Mouse (Mus musculus) midbrain, embryonic 13.5 days (tissue): Measurements from ENCODE around the gene Hist1h3e. TPM values are rescaled to one million over a fixed set of nuclear protein-coding genes. Genes with fewer than 3 reads are reported as not detected.
"Not testable (repeated sequence)": the region's sequence is repeated elsewhere in the genome, so short reads cannot be mapped to it uniquely, and the experiment has no call there.

Experiments
- ATAC-seq: fragments of 200-750 bp; cut with Nextera tagmentation; 2 replicates; pipeline ENCODE4 v1.8.0; 2017; ENCODE audit warnings: mild to moderate bottlenecking, moderate TSS enrichment, moderate library complexity
- H3K27ac ChIP-seq: fragments of 300-500 bp; sonication (generic); 2 replicates; pipeline ENCODE4 v1.5.1; 2015; ENCODE audit warnings: inconsistent platforms, mild to moderate bottlenecking, moderate library complexity
- H3K27me3 ChIP-seq: fragments of 300-500 bp; sonication (generic); 2 replicates; pipeline ENCODE4 v1.6.1; 2015; ENCODE audit warnings: mild to moderate bottlenecking, inconsistent platforms
- H3K36me3 ChIP-seq: fragments of 300-500 bp; sonication (generic); 2 replicates; pipeline ENCODE4 v1.6.1; 2015; ENCODE audit warnings: mild to moderate bottlenecking, inconsistent platforms
- H3K4me1 ChIP-seq: fragments of 300-500 bp; sonication (generic); replicated peaks from 2 replicates; pipeline ENCODE4 v1.6.1; 2015; ENCODE audit warnings: inconsistent platforms
- H3K4me2 ChIP-seq: fragments of 300-500 bp; sonication (generic); replicated peaks from 2 replicates; pipeline ENCODE4 v1.6.1; 2015; ENCODE audit warnings: moderate library complexity, mild to moderate bottlenecking, inconsistent platforms
- H3K4me3 ChIP-seq: fragments of 300-500 bp; sonication (generic); replicated peaks from 2 replicates; pipeline ENCODE4 v1.5.1; 2015; ENCODE audit warnings: mild to moderate bottlenecking, inconsistent platforms
- H3K9ac ChIP-seq: fragments of 300-500 bp; sonication (generic); replicated peaks from 2 replicates; pipeline ENCODE4 v1.6.1; 2015; ENCODE audit warnings: mild to moderate bottlenecking, inconsistent platforms
- H3K9me3 ChIP-seq: fragments of 300-500 bp; sonication (generic); 2 replicates; pipeline ENCODE4 v1.6.1; 2016; ENCODE audit warnings: mild to moderate bottlenecking, inconsistent platforms
- WGBS: fragments of 180-500 bp; shearing (Covaris S2); methylation state at CpG from one replicate; pipeline ENCODE4 v1.1.7; 2015; 5-methylcytosine and 5-hydroxymethylcytosine counted together
- polyA plus RNA-seq: library from polyadenylated mRNA; unstranded; fragments of >200 nt; fragmentation: Nextera tagmentation; extraction: Ambion mirVana; gene quantifications from 2 replicates; pipeline ENCODE4 v1.2.1, GENCODE M21; 2015

The Hist1h3e gene
- polyA plus RNA-seq, 1 experiment from 2014 or later: 3.1 TPM

DNA sequence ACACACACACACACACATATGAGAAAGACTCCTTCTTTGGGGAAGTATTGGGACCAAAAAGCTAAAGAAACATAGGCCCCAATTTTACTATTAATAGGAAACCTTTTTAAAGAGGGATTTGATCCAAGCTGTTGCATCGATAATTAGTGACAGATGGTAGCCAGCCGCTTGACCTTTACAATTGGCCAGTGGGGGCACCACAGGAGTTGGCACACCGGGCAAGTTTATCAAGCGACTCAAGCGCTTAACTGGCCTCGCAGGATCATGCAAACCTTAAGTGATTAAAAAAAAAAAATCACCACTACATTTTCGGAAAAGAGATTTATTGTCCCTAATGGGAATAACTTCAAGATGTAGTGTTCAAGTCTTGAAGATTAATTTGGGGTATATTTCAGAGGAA, 30.4 kb upstream of the Hist1h3e start:
- H3K4me1 ChIP-seq: no peaks in the 10 kb centered on the region
- no peak overlapping the region for H3K9ac ChIP-seq
- H3K4me2 ChIP-seq: no peak overlapping the region
- no peak overlapping the region for H3K4me3 ChIP-seq
- H3K9me3 ChIP-seq: no peaks in the 10 kb centered on the region; the same call in 1 of the 2 replicates
- no peaks in the 10 kb centered on the region for H3K36me3 ChIP-seq
- H3K27ac ChIP-seq: no peak overlapping the region
- ATAC-seq: no peak
- WGBS: 89% methylated on average over 7 of the region's 7 CpGs
- no peaks in the 10 kb centered on the region for H3K27me3 ChIP-seq

DNA sequence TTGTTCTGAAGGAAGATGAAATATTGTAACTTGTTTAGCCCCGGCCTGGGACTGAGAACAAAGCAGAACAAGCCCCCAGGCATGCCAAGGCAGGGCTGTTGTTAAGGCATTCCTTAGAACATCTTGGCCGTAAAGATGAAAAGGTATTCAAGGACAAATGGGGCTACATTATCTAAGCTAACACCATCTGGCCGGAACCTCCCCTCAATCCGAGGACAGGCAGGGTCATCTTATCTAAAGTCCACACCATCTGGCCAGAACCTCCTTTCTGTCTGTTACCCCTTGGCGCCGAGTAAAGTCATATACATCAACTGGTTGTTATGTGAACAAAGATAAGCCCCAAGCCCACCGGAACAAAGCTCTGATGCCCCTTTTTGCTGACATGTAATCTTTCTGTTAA, 29.7 kb upstream of the Hist1h3e start:
- H3K4me2 ChIP-seq, H3K9me3 ChIP-seq, ATAC-seq, H3K9ac ChIP-seq, H3K4me1 ChIP-seq, H3K27me3 ChIP-seq, H3K27ac ChIP-seq, H3K36me3 ChIP-seq, H3K4me3 ChIP-seq: not testable (repeated sequence)
- WGBS: 91% methylated on average over 7 of the region's 7 CpGs

DNA sequence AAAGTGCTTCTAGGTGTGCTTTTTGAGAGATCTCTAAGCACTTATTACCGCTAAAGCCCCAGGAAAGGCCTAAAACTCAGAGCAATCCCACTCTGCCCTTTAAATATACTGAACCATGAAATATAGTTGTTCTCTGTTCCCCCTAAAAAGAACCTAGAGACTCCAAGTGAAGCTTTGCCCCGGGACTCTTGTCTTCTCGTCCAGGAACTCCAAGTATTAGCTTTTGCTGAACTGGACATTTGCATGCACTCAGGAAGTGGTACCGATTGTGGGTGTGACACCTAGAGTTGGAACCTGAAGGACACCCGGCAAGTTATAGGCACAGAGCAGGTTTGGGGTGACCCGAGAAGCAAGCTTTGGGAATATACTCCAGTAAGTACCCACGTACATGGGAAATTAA, 29.0 kb upstream of the Hist1h3e start:
- Histone ChIP-seq H3K27me3 (no peaks in the 10 kb centered on the region), H3K9ac (no peak overlapping the region), H3K4me2 (no peak overlapping the region), H3K4me3 (no peak overlapping the region), H3K27ac (no peak overlapping the region), H3K9me3 (no peaks in the 10 kb centered on the region; the same call in 1 of the 2 replicates), H3K36me3 (no peaks in the 10 kb centered on the region), H3K4me1 (peaks cover 10% of the 10 kb centered on the region)
- no peak for ATAC-seq
- 92% methylated on average over 7 of the region's 7 CpGs for WGBS

DNA sequence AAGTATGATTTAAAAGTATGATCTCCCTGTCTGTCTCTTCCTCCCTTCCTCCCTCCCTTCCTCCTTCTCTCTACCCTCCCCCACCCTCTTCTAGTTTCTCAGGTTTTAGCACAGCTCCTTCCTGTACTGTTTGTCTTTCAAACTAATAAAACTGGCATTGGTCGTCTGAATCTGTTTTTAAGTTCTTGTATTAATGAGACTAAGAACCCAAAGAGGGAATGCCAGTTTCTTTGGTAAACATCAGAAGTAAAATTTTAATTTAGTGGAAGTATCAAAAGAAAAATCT, 24.7 kb upstream of the Hist1h3e start:
- Histone ChIP-seq H3K9ac (peak overlapping the region; percentile 52), H3K4me2 (peak overlapping the region; percentile 85), H3K27me3 (no peaks in the 10 kb centered on the region)

DNA sequence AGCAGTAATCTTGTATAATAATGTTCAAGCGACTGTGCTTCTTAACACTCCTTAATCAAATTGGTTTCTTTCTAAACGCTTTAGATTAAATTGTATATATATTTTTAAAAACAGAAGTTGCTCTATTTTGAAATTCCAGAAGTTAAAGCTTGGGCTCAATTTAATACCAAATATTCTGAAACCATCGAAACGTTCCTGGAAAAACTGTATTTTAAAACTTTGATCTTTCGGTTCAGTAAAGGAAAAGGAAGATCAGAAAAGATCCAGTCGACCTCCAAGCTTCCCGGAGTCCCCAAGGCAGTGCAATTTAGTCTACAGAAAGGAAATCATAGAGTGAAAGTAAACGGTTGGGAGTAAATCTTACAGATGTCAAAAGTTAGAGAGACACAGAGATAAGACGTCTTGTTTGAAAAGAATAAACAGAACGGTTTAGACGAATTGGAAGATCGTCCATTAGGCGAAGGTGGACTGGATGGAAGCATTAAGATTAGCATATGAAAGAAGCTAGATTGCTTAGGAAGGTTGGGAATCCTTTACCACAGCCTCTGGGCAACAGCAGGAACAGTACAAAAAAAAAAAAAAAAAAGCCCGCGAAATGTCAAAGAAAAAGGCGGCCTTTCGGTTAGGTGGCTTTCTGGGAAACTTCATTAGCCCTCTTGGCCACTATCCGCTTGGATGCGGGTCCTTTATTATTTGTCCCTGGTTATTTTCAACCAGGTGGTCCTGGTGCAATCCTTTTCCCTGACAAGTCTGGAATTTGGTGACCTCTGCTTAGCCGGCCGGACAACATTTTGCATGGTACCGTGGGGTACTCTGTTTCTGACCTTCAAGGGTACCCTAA, 24.1 kb upstream of the Hist1h3e start:
- Histone ChIP-seq H3K9ac (peak overlapping the region; percentile 52), H3K9me3 (no peaks in the 10 kb centered on the region), H3K27me3 (no peaks in the 10 kb centered on the region), H3K27ac (peak overlapping the region; percentile 95), H3K36me3 (no peaks in the 10 kb centered on the region), H3K4me3 (peak overlapping the region; percentile 50), H3K4me2 (peak overlapping the region; percentile 85), H3K4me1 (peaks cover 43% of the 10 kb centered on the region)
- no peak for ATAC-seq
- 2% methylated on average over 22 of the region's 22 CpGs for WGBS

More for the DNA sequence above, 24.7 kb upstream of the Hist1h3e start:
- peaks cover 38% of the 10 kb centered on the region for H3K4me1 ChIP-seq
- H3K4me3 ChIP-seq: peak overlapping the region; percentile 50
- H3K27ac ChIP-seq: peak overlapping the region; percentile 80
- no peaks in the 10 kb centered on the region; the same call in 1 of the 2 replicates for H3K9me3 ChIP-seq
- ATAC-seq: no peak
- no peaks in the 10 kb centered on the region for H3K36me3 ChIP-seq
- WGBS: 7% methylated on average over 1 of the region's 1 CpGs

DNA sequence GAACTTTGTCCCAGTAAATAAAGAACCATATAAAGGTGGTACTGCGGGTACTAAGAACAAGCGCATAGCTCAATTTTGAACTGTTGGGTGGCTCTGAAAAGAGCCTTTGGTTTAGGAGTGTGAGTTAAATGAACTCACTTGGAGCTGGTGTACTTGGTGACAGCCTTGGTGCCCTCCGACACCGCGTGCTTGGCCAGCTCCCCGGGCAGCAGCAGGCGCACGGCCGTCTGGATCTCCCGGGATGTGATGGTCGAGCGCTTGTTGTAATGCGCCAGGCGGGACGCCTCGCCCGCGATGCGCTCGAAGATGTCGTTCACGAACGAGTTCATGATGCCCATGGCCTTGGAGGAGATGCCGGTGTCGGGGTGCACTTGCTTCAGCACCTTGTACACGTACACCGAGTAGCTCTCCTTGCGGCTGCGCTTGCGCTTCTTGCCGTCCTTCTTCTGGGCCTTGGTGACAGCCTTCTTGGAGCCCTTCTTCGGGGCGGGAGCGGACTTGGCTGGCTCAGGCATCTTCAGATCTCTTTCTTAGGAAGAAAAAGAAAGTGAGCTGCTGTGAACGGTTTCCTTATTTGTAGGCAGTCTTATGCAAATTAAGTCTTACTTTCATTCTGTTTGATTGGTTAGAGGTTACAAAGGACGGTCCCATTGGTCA, 23.4 kb upstream of the Hist1h3e start:
- peak overlapping the region; percentile 50 for H3K4me3 ChIP-seq
- peaks cover 48% of the 10 kb centered on the region for H3K4me1 ChIP-seq
- not testable (repeated sequence) for H3K27me3 ChIP-seq, H3K9me3 ChIP-seq, H3K36me3 ChIP-seq
- under 1% methylated on average over 30 of the region's 36 CpGs for WGBS
- peak overlapping the region; percentile 95 for H3K27ac ChIP-seq
- peak overlapping the region; percentile 75 for H3K9ac ChIP-seq
- peak overlapping the region; percentile 85 for H3K4me2 ChIP-seq
- ATAC-seq: peak; percentile 89

DNA sequence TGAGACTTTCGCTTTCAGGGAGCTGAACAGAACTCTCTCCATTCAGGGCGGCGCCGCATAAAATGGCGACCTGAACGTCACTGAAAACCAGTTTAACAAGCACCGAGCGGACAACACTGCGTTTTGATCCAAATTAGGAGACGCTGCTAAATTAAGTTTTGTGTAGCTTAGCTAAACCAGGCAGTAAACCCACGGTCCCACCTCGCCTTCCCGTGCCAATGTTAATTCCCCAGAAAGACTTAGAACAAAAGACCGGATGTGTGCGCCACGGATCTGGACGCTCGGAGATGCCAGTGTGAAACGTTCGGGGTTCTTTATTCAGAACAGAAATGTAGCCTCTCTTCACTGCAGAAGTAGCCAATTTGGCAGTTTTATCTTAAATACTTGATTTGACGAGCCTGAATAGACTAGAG, 22.9 kb upstream of the Hist1h3e start:
- WGBS: under 1% methylated on average over 21 of the region's 21 CpGs
- Histone ChIP-seq H3K27me3 (no peaks in the 10 kb centered on the region), H3K27ac (peak overlapping the region; percentile 95), H3K4me3 (peak overlapping the region; percentile 50), H3K9ac (peak overlapping the region; percentile 75), H3K36me3 (no peaks in the 10 kb centered on the region), H3K9me3 (no peaks in the 10 kb centered on the region), H3K4me2 (peak overlapping the region; percentile 85), H3K4me1 (peaks cover 48% of the 10 kb centered on the region)
- no peak for ATAC-seq

DNA sequence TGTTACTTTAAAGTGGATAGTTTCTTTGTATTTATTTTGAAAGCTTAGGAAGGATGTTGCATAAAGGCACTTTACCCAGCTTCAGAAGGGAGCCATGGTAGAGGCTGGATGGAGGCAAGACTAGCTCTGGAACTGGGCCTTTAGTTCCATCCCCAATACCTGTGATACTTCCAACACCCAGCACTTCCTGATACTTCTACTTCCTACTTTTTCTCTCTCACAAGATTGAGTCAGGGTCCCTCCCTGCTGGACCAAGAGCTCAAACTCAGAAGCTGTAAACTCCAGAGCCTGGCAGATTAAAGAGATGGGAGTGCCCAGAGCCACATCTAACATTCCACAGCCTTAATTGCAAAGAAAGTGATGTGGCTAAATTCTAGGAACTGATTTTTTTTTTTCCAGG, 22.2 kb upstream of the Hist1h3e start:
- Histone ChIP-seq H3K27me3 (no peaks in the 10 kb centered on the region), H3K4me3 (peak overlapping the region; percentile 50), H3K9me3 (no peaks in the 10 kb centered on the region), H3K27ac (peak overlapping the region; percentile 95), H3K36me3 (no peaks in the 10 kb centered on the region), H3K4me2 (peak overlapping the region; percentile 85), H3K9ac (peak overlapping the region; percentile 75), H3K4me1 (peaks cover 48% of the 10 kb centered on the region)
- no peak for ATAC-seq

DNA sequence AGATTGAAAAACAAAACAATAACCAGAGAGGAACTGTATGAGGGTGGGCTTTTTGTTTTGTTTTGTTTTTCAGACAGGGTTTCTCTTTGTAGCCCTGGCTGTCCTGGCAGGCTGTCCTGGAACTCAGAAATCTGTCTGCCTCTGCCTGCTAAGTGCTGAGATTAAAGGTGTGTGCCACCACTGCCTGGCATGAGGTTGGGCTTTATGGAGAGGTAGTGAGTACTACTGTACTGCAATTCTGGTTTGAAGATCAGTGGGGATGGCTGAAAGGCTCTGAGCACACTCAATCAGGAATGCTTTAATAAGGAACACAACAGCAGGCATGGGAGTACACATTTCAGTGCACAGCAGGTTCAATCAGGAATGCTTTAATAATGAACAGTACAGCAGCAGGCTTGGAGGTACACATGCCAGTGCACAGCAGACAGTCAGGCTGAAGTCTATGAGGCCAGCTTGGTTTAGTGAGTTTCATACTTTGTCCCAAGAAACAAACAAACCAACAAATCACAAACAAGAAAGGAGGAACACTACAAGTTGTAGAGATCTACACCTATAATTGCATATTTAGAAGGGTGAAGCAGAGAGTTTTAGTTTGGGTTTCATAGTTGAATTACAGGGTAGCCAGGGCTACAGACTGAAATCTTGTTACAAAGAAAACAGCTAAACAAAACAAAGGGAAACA, 21.4 kb upstream of the Hist1h3e start:
- Histone ChIP-seq H3K9ac (no peak overlapping the region), H3K27me3 (no peaks in the 10 kb centered on the region), H3K27ac (peak overlapping the region; percentile 49), H3K4me2 (no peak overlapping the region), H3K36me3 (no peaks in the 10 kb centered on the region), H3K9me3 (no peaks in the 10 kb centered on the region), H3K4me1 (peaks cover 48% of the 10 kb centered on the region), H3K4me3 (no peak overlapping the region)
- no peak for ATAC-seq

DNA sequence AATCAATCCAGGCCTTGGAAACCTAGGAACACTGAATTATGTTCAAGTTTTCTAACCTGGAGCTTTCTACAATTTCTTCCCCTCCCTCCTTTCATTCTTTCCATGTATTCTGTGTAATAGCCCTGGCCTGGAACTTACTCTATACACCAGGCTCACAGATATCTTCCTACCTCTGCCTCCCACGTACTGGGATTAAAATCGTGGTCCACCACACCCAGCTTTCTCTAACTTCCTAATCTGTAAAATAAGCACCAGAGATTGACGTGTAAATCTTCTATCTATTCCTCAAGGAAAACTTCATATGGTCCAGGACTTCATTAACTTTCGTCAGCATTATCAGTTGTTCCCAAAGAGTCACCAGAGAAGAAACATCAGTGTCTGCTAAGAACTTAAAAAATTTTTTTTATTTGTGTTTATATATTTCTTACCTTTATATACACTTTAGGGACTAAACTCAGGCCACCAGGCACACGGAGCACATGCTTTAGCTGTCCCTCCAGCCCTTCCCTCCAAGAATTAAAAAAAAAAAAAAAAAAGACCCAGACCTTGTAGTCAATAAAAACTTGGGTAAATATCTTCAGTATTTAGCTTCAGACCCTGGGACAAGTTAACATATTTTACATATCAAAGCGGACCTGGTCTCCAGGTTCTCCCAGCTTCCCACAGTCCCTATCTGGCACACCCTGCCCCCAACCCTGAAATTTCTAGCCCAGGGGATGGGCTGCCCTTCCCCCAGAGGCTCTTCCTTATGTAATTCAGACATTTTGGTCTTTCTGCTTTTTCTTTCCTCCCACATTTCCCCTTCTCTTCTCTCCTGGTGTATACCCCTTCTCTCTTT, 20.3 kb upstream of the Hist1h3e start:
- Histone ChIP-seq H3K4me2 (peak overlapping the region; percentile 84), H3K9me3 (no peaks in the 10 kb centered on the region), H3K27ac (peak overlapping the region; percentile 81), H3K27me3 (no peaks in the 10 kb centered on the region), H3K36me3 (no peaks in the 10 kb centered on the region), H3K9ac (peak overlapping the region; percentile 72), H3K4me1 (peaks cover 48% of the 10 kb centered on the region), H3K4me3 (peak overlapping the region; percentile 53)
- 4% methylated on average over 6 of the region's 6 CpGs for WGBS
- no peak for ATAC-seq

DNA sequence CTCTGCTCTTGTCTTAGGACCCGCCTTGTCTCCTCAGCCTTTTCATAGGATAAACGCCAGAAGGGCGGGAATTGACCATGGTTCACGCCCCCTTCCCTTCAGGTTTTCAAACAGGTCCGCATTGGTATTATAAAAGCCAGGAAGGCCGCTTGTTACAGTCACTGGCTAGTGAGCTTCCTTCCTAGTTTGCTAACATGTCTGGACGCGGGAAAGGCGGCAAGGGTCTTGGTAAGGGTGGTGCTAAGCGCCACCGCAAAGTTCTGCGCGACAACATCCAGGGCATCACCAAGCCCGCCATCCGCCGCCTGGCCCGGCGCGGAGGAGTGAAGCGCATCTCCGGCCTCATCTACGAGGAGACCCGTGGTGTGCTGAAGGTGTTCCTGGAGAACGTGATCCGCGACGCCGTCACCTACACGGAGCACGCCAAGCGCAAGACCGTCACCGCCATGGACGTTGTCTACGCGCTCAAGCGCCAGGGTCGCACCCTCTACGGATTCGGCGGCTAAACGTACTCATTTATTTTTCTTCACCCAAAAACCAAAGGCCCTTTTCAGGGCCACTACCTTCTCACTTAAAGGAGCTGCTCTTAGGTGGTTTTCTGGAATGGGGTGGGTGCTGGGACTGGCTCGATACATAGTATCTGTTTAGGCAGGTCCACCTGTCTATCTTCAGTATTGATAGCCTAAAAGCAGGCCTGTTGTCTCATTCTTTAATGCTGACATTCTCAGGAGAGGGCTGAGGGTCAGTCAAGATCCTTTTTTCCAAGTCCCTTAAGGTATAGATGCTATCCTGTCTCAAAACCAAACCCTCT, 19.4 kb upstream of the Hist1h3e start, which contains the start of gene Hist1h4d:
TSS of gene Hist1h4d (plus strand) at position 191 of the 811 bp plus-strand sequence.
- no peaks in the 10 kb centered on the region for H3K27me3 ChIP-seq
- H3K36me3 ChIP-seq: no peaks in the 10 kb centered on the region
- peaks cover 50% of the 10 kb centered on the region for H3K4me1 ChIP-seq
- H3K4me2 ChIP-seq: peak within 1 kb of the TSS; percentile 84
- peak within 1 kb of the TSS; percentile 72 for H3K9ac ChIP-seq
- peak; percentile 92 for ATAC-seq
- peak within 1 kb of the TSS; percentile 53 for H3K4me3 ChIP-seq
- peak within 1 kb of the TSS; percentile 81 for H3K27ac ChIP-seq
- under 1% methylated on average over 43 of the region's 43 CpGs for WGBS
- no peaks in the 10 kb centered on the region for H3K9me3 ChIP-seq
